Mouse (Mus musculus) liver, embryonic 11.5 days (tissue): Measurements from ENCODE around the gene Bok. TPM values are rescaled to one million over a fixed set of nuclear protein-coding genes. Genes with fewer than 3 reads are reported as not detected.

ENCODE experiments used
- ATAC-seq: fragments of 200-750 bp; cut with Nextera tagmentation; replicated peaks from 2 replicates; pipeline ENCODE4 v1.8.0; 2017; ENCODE audit warnings: moderate number of reproducible peaks, mild to moderate bottlenecking, moderate TSS enrichment, moderate library complexity; ENCODE audit not compliant: low FRiP score
- DNase-seq: peaks from one replicate; pipeline ENCODE4 v3.0.0-alpha.2; 2017; ENCODE audit warnings: low spot score
- H3K27ac ChIP-seq: fragments of 300-500 bp; sonication (generic); 2 replicates; pipeline ENCODE4 v1.5.1; 2014; ENCODE audit warnings: mild to moderate bottlenecking, low read depth, low read length, control low read depth
- H3K27me3 ChIP-seq: fragments of 300-500 bp; sonication (generic); replicated peaks from 2 replicates; pipeline ENCODE4 v1.6.1; 2014; ENCODE audit warnings: low read length, mixed read lengths; ENCODE audit not compliant: control insufficient read depth, insufficient read depth
- H3K36me3 ChIP-seq: fragments of 300-500 bp; sonication (generic); 2 replicates; pipeline ENCODE4 v1.6.1; 2014; ENCODE audit warnings: mild to moderate bottlenecking, low read length, moderate library complexity, mixed read lengths; ENCODE audit not compliant: control insufficient read depth, insufficient read depth
- H3K4me1 ChIP-seq: fragments of 300-500 bp; sonication (generic); replicated peaks from 2 replicates; pipeline ENCODE4 v1.6.1; 2014; ENCODE audit warnings: low read length, mixed read lengths; ENCODE audit not compliant: control insufficient read depth, insufficient read depth
- H3K4me2 ChIP-seq: fragments of 300-500 bp; sonication (generic); 2 replicates; pipeline ENCODE4 v1.6.1; 2014; ENCODE audit warnings: mild to moderate bottlenecking, control low read depth, moderate library complexity
- H3K4me3 ChIP-seq: fragments of 300-500 bp; sonication (generic); 2 replicates; pipeline ENCODE4 v1.5.1; 2014; ENCODE audit warnings: low read depth, low read length, control low read depth
- H3K9ac ChIP-seq: fragments of 300-500 bp; sonication (generic); 2 replicates; pipeline ENCODE4 v1.6.1; 2014; ENCODE audit warnings: low read depth, low read length, control low read depth
- H3K9me3 ChIP-seq: fragments of 300-500 bp; sonication (generic); 2 replicates; pipeline ENCODE4 v1.6.1; 2016; ENCODE audit warnings: low read length, inconsistent platforms, mixed read lengths; ENCODE audit not compliant: control insufficient read depth
- WGBS: fragments of 180-500 bp; shearing (Covaris S2); extraction: QIAGEN DNeasy Blood & Tissue Kit; methylation state at CpG from one replicate; pipeline ENCODE4 v1.1.7; 2014; 5-methylcytosine and 5-hydroxymethylcytosine counted together
- polyA plus RNA-seq: library from polyadenylated mRNA; unstranded; fragments of >200 nt; fragmentation: Nextera tagmentation; extraction: Ambion mirVana; gene quantifications from 2 replicates; pipeline ENCODE4 v1.2.1, GENCODE M21; 2014

Bok gene
- polyA plus RNA-seq, 1 experiment from 2014 or later, result 12.2 TPM

DNA sequence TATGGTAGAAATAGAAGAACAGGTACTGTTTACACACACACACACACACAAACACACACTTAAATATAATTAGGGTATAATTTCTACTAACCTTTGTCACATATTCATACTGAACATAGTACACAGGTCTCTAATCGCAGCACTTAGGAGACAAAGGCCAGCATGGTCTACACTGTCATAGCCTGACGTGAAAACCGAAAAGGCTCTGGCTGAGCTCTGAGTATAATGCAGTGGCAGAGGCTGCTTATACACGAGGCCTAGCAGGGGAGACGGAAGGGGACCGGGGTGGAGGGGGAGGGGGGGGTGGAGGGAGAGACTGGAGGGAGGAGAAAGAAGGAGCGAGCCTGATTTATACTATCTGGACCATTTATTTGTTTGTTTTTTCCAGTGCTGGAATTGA is 36.1 kb downstream of the Bok start:
- H3K27me3 ChIP-seq, result no peaks in the 10 kb centered on the region
- no peak overlapping the region for H3K4me3 ChIP-seq
- DNase-seq (no peak), ATAC-seq (no peak)
- H3K36me3 ChIP-seq, result peaks cover 5% of the 10 kb centered on the region; the same call in 1 of the 2 replicates
- H3K27ac ChIP-seq, result no peak overlapping the region
- H3K4me1 ChIP-seq, result no peaks in the 10 kb centered on the region
- H3K9ac ChIP-seq, result no peak overlapping the region
- 83% methylated on average over 7 of the region's 7 CpGs for WGBS
- H3K9me3 ChIP-seq, result no peaks in the 10 kb centered on the region
- H3K4me2 ChIP-seq, result no peak overlapping the region

DNA sequence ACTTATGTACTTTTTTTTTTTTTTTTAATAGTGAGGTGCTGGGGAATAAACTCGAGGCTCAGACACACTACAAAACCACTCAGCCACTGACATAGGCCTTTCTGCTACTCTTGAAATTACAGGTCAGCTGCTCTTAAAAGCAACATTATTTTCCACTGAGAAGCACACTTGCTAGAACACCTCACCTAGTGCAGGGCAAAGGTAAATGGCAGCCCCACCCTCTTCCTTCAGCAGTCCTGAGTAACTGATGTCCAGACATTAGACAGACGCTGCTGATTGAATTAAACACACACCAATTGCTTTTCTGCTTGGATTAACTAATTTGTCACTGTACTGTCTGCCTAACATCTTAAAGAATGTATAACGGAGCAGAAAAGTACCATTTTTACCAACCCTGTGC is 39.2 kb downstream of the Bok start:
- no peak overlapping the region for H3K4me2 ChIP-seq
- H3K4me1 ChIP-seq, result no peaks in the 10 kb centered on the region
- H3K9me3 ChIP-seq, result no peaks in the 10 kb centered on the region
- no peaks in the 10 kb centered on the region for H3K27me3 ChIP-seq
- 86% methylated on average over 3 of the region's 3 CpGs for WGBS
- ATAC-seq (no peak), DNase-seq (no peak)
- peaks cover 3% of the 10 kb centered on the region; the same call in 1 of the 2 replicates for H3K36me3 ChIP-seq
- no peak overlapping the region for H3K27ac ChIP-seq
- no peak overlapping the region for H3K9ac ChIP-seq
- H3K4me3 ChIP-seq, result no peak overlapping the region

GRCm38 (mm10) chr1:93725665-93726064 is 40.2 kb downstream of the Bok start:
- no peak for ATAC-seq
- H3K4me1 ChIP-seq, result no peaks in the 10 kb centered on the region
- DNase-seq, result no peak
- H3K27ac ChIP-seq, result no peak overlapping the region
- no peak overlapping the region for H3K9ac ChIP-seq
- no peak overlapping the region for H3K4me2 ChIP-seq
- no peaks in the 10 kb centered on the region for H3K9me3 ChIP-seq
- no peak overlapping the region for H3K4me3 ChIP-seq
- H3K36me3 ChIP-seq, result peaks cover 3% of the 10 kb centered on the region; the same call in 1 of the 2 replicates
- H3K27me3 ChIP-seq, result no peaks in the 10 kb centered on the region
- WGBS, result 91% methylated on average over 5 of the region's 5 CpGs

DNA sequence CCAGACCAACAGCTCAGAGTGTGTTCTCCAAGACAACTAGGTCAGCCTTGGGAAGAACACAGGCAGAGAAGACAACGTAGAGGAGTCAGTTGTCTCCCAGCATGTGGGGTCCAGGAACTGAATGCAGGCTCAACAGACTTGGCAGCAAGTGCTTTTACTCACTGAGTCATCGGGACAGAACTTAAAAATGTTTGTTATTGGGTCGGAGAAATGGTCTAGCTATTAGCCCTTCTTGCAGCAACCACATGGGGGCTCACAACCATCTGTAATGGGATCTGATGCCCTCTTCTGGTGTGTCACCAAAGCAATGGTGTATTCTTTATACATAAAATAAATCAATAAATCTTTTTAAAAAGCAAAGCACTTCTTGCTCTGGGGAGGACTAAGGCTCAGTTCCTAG is 40.7 kb downstream of the Bok start:
- H3K27me3 ChIP-seq, result no peaks in the 10 kb centered on the region
- H3K4me2 ChIP-seq, result no peak overlapping the region
- H3K4me1 ChIP-seq, result no peaks in the 10 kb centered on the region
- H3K4me3 ChIP-seq, result no peak overlapping the region
- no peaks in the 10 kb centered on the region for H3K9me3 ChIP-seq
- ATAC-seq, result no peak
- no peak overlapping the region for H3K9ac ChIP-seq
- no peak for DNase-seq
- H3K36me3 ChIP-seq, result peaks cover 4% of the 10 kb centered on the region; the same call in 1 of the 2 replicates
- WGBS, result 81% methylated on average over 3 of the region's 3 CpGs
- H3K27ac ChIP-seq, result no peak overlapping the region

DNA sequence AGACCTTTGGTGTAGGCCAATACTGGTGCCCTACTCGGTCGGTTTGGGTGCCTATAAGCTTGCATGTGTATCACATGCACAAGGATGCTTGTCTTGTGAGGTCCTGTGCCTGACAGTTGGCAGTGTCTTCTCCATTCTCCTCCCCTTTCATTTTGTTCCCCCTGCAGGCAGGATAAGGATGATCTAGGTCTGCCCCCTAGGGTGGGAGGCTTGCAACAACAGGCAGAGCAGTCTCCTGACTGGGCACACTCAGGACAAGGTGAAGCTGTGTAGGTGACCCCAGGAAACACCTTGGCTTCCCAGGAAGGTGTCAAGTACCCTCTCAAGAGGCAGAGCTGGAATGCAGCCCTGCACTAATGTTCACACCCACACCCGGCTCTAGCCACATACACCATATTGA is 41.5 kb downstream of the Bok start:
- peak; percentile 62 for ATAC-seq
- H3K4me2 ChIP-seq, result no peak overlapping the region

GRCm38 (mm10) chr1:93731103-93731502 is 45.6 kb downstream of the Bok start:
- Histone ChIP-seq H3K27me3 (no peaks in the 10 kb centered on the region), H3K9me3 (no peaks in the 10 kb centered on the region), H3K36me3 (0 out of 2 replicates have a peak, but pooled peaks cover 2% of the 10 kb centered on the region), H3K9ac (no peak overlapping the region), H3K4me2 (no peak overlapping the region), H3K4me1 (peaks cover 5% of the 10 kb centered on the region; the same call in 1 of the 2 replicates), H3K27ac (no peak overlapping the region), H3K4me3 (no peak overlapping the region)
- 88% methylated on average over 5 of the region's 5 CpGs for WGBS
- DNase-seq, result no peak
- ATAC-seq, result no peak

More for the DNA sequence above, 41.5 kb downstream of the Bok start:
- peaks cover 3% of the 10 kb centered on the region; the same call in 1 of the 2 replicates for H3K4me1 ChIP-seq
- peaks cover 4% of the 10 kb centered on the region; the same call in 1 of the 2 replicates for H3K36me3 ChIP-seq
- H3K27me3 ChIP-seq, result no peaks in the 10 kb centered on the region
- no peak overlapping the region for H3K9ac ChIP-seq
- 66% methylated on average over 3 of the region's 3 CpGs for WGBS
- H3K27ac ChIP-seq, result no peak overlapping the region
- peak; percentile 45 for DNase-seq
- H3K9me3 ChIP-seq, result no peaks in the 10 kb centered on the region
- no peak overlapping the region for H3K4me3 ChIP-seq

- Histone ChIP-seq H3K9me3 (no peaks in the 10 kb centered on the region), H3K4me3 (no peak overlapping the region), H3K9ac (no peak overlapping the region), H3K4me1 (peaks cover 5% of the 10 kb centered on the region; the same call in 1 of the 2 replicates), H3K27ac (no peak overlapping the region), H3K4me2 (no peak overlapping the region), H3K27me3 (no peaks in the 10 kb centered on the region), H3K36me3 (0 out of 2 replicates have a peak, but pooled peaks cover 2% of the 10 kb centered on the region)
- DNase-seq (no peak), ATAC-seq (0 out of 2 replicates have a peak, but pooled peaks have one; percentile 43)
- WGBS, result 49% methylated on average over 3 of the region's 3 CpGs
These were observed 46.4 kb downstream of the Bok start for GRCm38 (mm10) chr1:93731880-93732281.

- Histone ChIP-seq H3K4me3 (no peak overlapping the region), H3K36me3 (0 out of 2 replicates have a peak, but pooled peaks cover 2% of the 10 kb centered on the region), H3K9me3 (no peaks in the 10 kb centered on the region), H3K27me3 (no peaks in the 10 kb centered on the region), H3K4me1 (peaks cover 5% of the 10 kb centered on the region; the same call in 1 of the 2 replicates), H3K9ac (no peak overlapping the region), H3K27ac (no peak overlapping the region), H3K4me2 (no peak overlapping the region)
- DNase-seq (no peak), ATAC-seq (no peak)
- 56% methylated on average over 3 of the region's 3 CpGs for WGBS
These were observed 50.4 kb downstream of the Bok start for GRCm38 (mm10) chr1:93735859-93736258.

DNA sequence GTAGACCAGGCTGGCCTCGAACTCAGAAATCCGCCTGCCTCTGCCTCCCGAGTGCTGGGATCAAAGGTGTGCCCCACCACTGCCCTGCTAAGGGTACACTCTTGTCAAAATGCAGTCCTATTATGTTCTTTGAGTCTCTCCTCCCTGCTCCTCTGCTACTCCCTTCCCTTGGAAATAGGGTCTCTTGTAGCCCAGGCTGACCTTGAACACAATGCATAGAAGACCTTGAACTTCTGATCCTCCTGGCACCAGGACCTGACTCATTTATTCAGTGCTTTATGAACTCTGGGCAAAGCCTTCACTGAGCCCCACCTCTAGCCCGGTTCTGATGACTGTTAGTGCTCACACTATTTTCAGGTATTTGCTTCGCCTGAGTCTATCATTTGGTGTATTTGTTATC is 52.3 kb downstream of the Bok start:
- no peaks in the 10 kb centered on the region for H3K9me3 ChIP-seq
- WGBS, result 91% methylated on average over 5 of the region's 5 CpGs

More for the DNA sequence above, 52.3 kb downstream of the Bok start:
- Histone ChIP-seq H3K4me1 (peaks cover 10% of the 10 kb centered on the region), H3K9ac (no peak overlapping the region), H3K27me3 (no peaks in the 10 kb centered on the region), H3K36me3 (no peaks in the 10 kb centered on the region), H3K27ac (no peak overlapping the region), H3K4me3 (no peak overlapping the region), H3K4me2 (no peak overlapping the region)
- ATAC-seq, result no peak
- DNase-seq, result no peak
